Mouse (Mus musculus): Measurements from ENCODE around the gene Mmp9. TPM values are rescaled to one million over a fixed set of nuclear protein-coding genes. Genes with fewer than 3 reads are reported as not detected.

The Mmp9 gene
- total RNA-seq, 2 experiments from 2014 or later: 217 to 326 TPM

GRCm38 (mm10) chr2:164986371-164987027 is 45.9 kb downstream of the Mmp9 start:
- ATAC-seq (ENCODE audit: poor library complexity, severe bottlenecking): no peak

- ATAC-seq (ENCODE audit: poor library complexity, severe bottlenecking): no peak
Observed at GRCm38 (mm10) chr2:164988777-164989176, 48.2 kb downstream of the Mmp9 start.

GRCm38 (mm10) chr2:164991111-164991510 is 50.5 kb downstream of the Mmp9 start:
- ATAC-seq (ENCODE audit: poor library complexity, severe bottlenecking): no peak

- ATAC-seq (ENCODE audit: poor library complexity, severe bottlenecking): no peak
Observed at GRCm38 (mm10) chr2:164991808-164992207, 51.2 kb downstream of the Mmp9 start.

DNA sequence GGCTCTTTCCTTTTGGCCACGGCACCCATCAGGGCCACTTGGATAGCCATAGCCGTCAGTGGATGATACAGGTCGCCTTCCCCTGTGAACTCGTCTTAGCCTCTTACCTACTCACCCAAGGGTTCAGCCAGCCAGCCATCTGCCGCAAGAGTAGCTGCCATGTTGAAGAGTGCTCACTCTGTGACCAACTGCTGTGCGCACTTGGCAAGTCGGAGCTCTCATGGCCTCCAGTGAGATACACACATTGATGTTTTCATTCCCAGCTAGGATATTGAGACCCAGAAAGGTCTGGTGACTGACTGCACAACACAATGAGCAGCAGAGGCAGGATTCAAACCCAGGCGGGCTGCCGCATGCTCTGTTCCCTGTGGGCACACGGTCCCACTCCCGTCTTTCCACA is 53.6 kb downstream of the Mmp9 start:
- no peak for ATAC-seq (ENCODE audit: poor library complexity, severe bottlenecking)

GRCm38 (mm10) chr2:164994659-164995428 is 54.3 kb downstream of the Mmp9 start:
- ATAC-seq (ENCODE audit: poor library complexity, severe bottlenecking): no peak

- ATAC-seq (ENCODE audit: poor library complexity, severe bottlenecking): no peak
Observed at GRCm38 (mm10) chr2:164995976-164996375, 55.4 kb downstream of the Mmp9 start.

GRCm38 (mm10) chr2:164996848-164997720 is 56.5 kb downstream of the Mmp9 start:
- no peak for ATAC-seq (ENCODE audit: poor library complexity, severe bottlenecking)

DNA sequence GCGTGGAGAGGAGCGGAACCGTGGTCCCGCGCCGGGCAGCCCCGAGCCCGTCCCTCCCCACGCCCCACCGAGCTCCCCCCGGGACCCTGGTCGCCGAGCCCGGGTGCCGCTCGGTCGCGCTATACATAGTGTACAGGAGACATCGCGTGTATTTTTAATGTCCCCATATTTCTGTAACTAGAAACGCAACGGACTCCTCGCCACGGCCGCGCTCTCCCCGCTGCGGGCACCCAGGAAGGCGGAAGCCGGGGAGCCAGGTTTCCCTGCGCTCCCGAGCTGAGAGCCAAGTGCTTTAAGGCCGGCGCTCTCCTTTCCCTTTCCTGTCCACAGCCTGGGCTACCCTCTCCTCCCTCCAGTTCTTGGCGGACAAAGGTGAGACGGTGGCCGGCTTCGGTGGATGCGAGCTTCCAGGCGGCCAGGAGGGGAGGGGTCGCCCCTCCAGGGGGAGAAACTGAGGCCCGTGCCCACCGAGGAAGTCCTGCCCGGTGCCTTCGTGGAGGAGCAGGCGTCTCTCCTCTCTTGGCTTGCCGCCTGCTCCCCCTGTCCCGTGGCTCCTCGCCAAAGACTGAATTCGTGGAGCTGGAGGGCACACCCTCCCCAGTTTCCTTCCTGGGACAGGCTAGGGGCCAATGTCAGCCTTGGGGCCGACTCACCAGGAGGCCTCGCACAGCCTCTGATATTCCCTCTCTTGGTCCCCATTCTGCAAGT is 57.3 kb downstream of the Mmp9 start:
- ATAC-seq (ENCODE audit: poor library complexity, severe bottlenecking): no peak

- ATAC-seq (ENCODE audit: poor library complexity, severe bottlenecking): no peak
Observed at GRCm38 (mm10) chr2:165001958-165002357, 61.4 kb downstream of the Mmp9 start.

DNA sequence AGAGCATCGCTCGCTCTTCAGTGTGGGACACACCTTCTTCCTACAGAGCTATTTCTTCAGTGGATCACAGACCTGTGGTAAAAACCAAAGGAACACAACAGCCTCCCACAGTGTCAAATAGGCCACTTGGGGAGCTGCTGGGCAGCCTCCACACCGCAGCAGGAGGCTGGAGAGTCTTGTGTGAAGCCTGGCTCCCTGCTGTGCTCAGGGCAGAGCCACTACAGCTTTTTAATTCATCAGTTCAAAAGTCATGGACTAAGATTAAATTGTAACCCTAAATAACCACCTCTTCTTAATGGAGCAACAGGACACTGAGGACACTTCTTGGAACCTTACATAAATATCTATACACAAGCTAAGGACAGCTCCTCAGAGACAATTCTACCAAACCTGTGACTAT is 62.5 kb downstream of the Mmp9 start:
- no peak for ATAC-seq (ENCODE audit: poor library complexity, severe bottlenecking)

- no peak for ATAC-seq (ENCODE audit: poor library complexity, severe bottlenecking)
Observed at GRCm38 (mm10) chr2:165004237-165004636, 63.7 kb downstream of the Mmp9 start.

Other genes with a start within 250 kb of the Mmp9 start
- gene Spint4, start 242.3 kb upstream of the Mmp9 start, total RNA-seq (2015): not detected in 2 replicates
- gene Spint4, start 242.3 kb upstream of the Mmp9 start, total RNA-seq (2017): not detected in 2 replicates
- not detected in 2 replicates for gene Spint5, start 225.5 kb upstream of the Mmp9 start, total RNA-seq (2015)
- not detected in 2 replicates for gene Spint5, start 225.5 kb upstream of the Mmp9 start, total RNA-seq (2017)
- 1.0 TPM in 1 of 2 replicates, not detected in the other for gene Wfdc3, start 194.8 kb upstream of the Mmp9 start, total RNA-seq (2015)
- not detected in 2 replicates for gene Wfdc3, start 194.8 kb upstream of the Mmp9 start, total RNA-seq (2017)
- 27.3 and 28.5 TPM in 2 replicates for gene Dnttip1, start 194.8 kb upstream of the Mmp9 start, total RNA-seq (2015)
- gene Dnttip1, start 194.8 kb upstream of the Mmp9 start, total RNA-seq (2017): 18.5 and 27.0 TPM in 2 replicates
- 330 and 340 TPM in 2 replicates for gene Ube2c, start 170.9 kb upstream of the Mmp9 start, total RNA-seq (2015)
- gene Ube2c, start 170.9 kb upstream of the Mmp9 start, total RNA-seq (2017): 228 and 247 TPM in 2 replicates
- gene Tnnc2, start 160.8 kb upstream of the Mmp9 start, total RNA-seq (2015): not detected in 2 replicates
- not detected in 2 replicates for gene Tnnc2, start 160.8 kb upstream of the Mmp9 start, total RNA-seq (2017)
- 5.2 and 5.5 TPM in 2 replicates for gene Snx21, start 155.0 kb upstream of the Mmp9 start, total RNA-seq (2015)
- 3.2 and 5.0 TPM in 2 replicates for gene Snx21, start 155.0 kb upstream of the Mmp9 start, total RNA-seq (2017)
- gene Acot8, start 135.9 kb upstream of the Mmp9 start, total RNA-seq (2015): 20.4 and 20.8 TPM in 2 replicates
- 28.8 and 28.9 TPM in 2 replicates for gene Acot8, start 135.9 kb upstream of the Mmp9 start, total RNA-seq (2017)
- 2.3 and 3.4 TPM in 2 replicates for gene Zswim3, start 135.7 kb upstream of the Mmp9 start, total RNA-seq (2015)
- gene Zswim3, start 135.7 kb upstream of the Mmp9 start, total RNA-seq (2017): 1.7 and 3.4 TPM in 2 replicates
- 5.7 and 6.4 TPM in 2 replicates for gene Zswim1, start 118.1 kb upstream of the Mmp9 start, total RNA-seq (2015)
- 2.9 TPM in 2 replicates for gene Zswim1, start 118.1 kb upstream of the Mmp9 start, total RNA-seq (2017)
- gene Spata25, start 112.2 kb upstream of the Mmp9 start, total RNA-seq (2015): not detected in 2 replicates
- not detected in 2 replicates for gene Spata25, start 112.2 kb upstream of the Mmp9 start, total RNA-seq (2017)
- 192 and 200 TPM in 2 replicates for gene Ctsa, start 107.9 kb upstream of the Mmp9 start, total RNA-seq (2015)
- 224 and 228 TPM in 2 replicates for gene Ctsa, start 107.9 kb upstream of the Mmp9 start, total RNA-seq (2017)
- gene Neurl2, start 107.3 kb upstream of the Mmp9 start, total RNA-seq (2015): 2.7 and 3.4 TPM in 2 replicates
- gene Neurl2, start 107.3 kb upstream of the Mmp9 start, total RNA-seq (2017): 1.6 and 1.8 TPM in 2 replicates
- gene Pltp, start 83.1 kb upstream of the Mmp9 start, total RNA-seq (2015): 3.8 and 7.1 TPM in 2 replicates
- gene Pltp, start 83.1 kb upstream of the Mmp9 start, total RNA-seq (2017): 1.8 and 3.6 TPM in 2 replicates
- 38.4 and 47.1 TPM in 2 replicates for gene Pcif1, start 61.5 kb upstream of the Mmp9 start, total RNA-seq (2015)
- 31.2 and 33.4 TPM in 2 replicates for gene Pcif1, start 61.5 kb upstream of the Mmp9 start, total RNA-seq (2017)
- gene Zfp335, start 29.0 kb upstream of the Mmp9 start, total RNA-seq (2015): 15.6 and 16.1 TPM in 2 replicates
- gene Zfp335, start 29.0 kb upstream of the Mmp9 start, total RNA-seq (2017): 9.4 and 10.0 TPM in 2 replicates
- 0.91 and 1.3 TPM in 2 replicates for gene Slc12a5, start 20.0 kb downstream of the Mmp9 start, total RNA-seq (2015)
- 0.48 and 0.89 TPM in 2 replicates for gene Slc12a5, start 20.0 kb downstream of the Mmp9 start, total RNA-seq (2017)
- 9.3 and 9.8 TPM in 2 replicates for gene Ncoa5, start 94.1 kb downstream of the Mmp9 start, total RNA-seq (2015)
- gene Ncoa5, start 94.1 kb downstream of the Mmp9 start, total RNA-seq (2017): 15.6 and 26.8 TPM in 2 replicates
- 12.9 and 17.0 TPM in 2 replicates for gene Cd40, start 114.8 kb downstream of the Mmp9 start, total RNA-seq (2015)
- 21.7 and 22.5 TPM in 2 replicates for gene Cd40, start 114.8 kb downstream of the Mmp9 start, total RNA-seq (2017)
- not detected in 2 replicates for gene 1700025C18Rik, start 150.0 kb downstream of the Mmp9 start, total RNA-seq (2015)
- not detected in 2 replicates for gene 1700025C18Rik, start 150.0 kb downstream of the Mmp9 start, total RNA-seq (2017)